Mouse (Mus musculus): ENCODE data around the gene Unc5c.

DNA sequence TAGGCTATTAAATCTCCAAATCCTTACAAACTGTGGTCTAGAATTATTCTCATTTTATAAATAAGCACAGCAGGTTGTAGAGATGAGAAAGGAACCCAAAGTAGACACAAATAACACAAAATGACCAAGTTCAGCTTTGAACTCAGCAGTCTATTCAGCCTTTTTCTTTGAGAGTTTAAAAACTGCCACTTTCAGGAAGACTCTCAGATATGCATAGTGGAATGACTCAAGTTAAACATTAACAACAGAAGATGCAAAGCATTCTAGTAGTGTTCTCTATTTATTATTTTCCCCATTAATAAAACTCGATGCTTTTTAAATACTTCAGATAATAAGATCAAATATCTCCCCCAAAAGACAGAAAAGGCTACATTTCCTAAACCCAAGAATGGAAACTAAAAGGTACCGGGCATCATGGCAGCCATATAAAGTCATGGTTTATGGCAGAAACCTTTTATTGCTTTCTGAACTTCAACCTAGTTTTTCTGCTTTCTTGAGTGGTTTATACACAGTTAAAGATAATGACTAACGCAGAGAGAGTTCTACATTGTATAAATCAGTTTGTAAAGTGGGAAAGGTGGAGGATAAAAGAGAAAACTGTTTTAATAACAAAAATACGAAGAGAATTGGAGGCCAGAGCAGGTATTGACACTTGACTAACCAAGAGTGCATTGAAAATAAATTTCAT is 283.8 kb downstream of the Unc5c start:
- TF ChIP-seq ZNF384 (IDR thresholded peaks at IDR 0.05; ENCODE audit: low read depth, low read length) (no peak), CTCF (IDR thresholded peaks at IDR 0.05 in 2 of 3, conservative IDR thresholded peaks at IDR 0.05 in 1 of 3; ENCODE audit: control insufficient read depth in 1 of 3, insufficient read depth in 1 of 3, low read depth in 2 of 3, low read length in 3 of 3, poor library complexity in 1 of 3, severe bottlenecking in 1 of 3) (no peak), BHLHE40 (IDR thresholded peaks at IDR 0.05; ENCODE audit: borderline replicate concordance, low read depth, low read length) (no peak), POLR2AphosphoS5 (IDR thresholded peaks at IDR 0.05; ENCODE audit: borderline replicate concordance, low read depth, low read length) (no peak), POLR2A (IDR thresholded peaks at IDR 0.05; ENCODE audit: control insufficient read depth in 1 of 2, insufficient read depth in 1 of 2, low read depth in 1 of 2, low read length in 2 of 2, poor library complexity in 1 of 2) (no peak), JUND (IDR thresholded peaks at IDR 0.05; ENCODE audit: low read depth, low read length) (no peak), EP300 (IDR thresholded peaks at IDR 0.05; ENCODE audit: low read depth in 1 of 2, low read length in 2 of 2) (no peak), MAX (IDR thresholded peaks at IDR 0.05; ENCODE audit: low read length) (no peak)
